Mouse (Mus musculus) embryonic fibroblast, embryonic 13.5 days (primary cell): ENCODE results near the gene Grik2. TPM values are rescaled to one million over a fixed set of nuclear protein-coding genes. Genes with fewer than 3 reads are reported as not detected.
"Not testable (repeated sequence)": the region's sequence is repeated elsewhere in the genome, so short reads cannot be mapped to it uniquely, and the experiment has no call there.

Source experiments
- H3K27ac ChIP-seq: 2 replicates; pipeline ENCODE4 v1.5.1; 2012; ENCODE audit warnings: low read length, control low read depth, inconsistent platforms; ENCODE audit not compliant: insufficient read depth
- H3K4me1 ChIP-seq: 2 replicates; pipeline ENCODE4 v1.6.1; 2011; ENCODE audit warnings: low read length; ENCODE audit not compliant: control insufficient read depth, insufficient read depth
- H3K4me3 ChIP-seq: 2 replicates; pipeline ENCODE4 v1.5.1; 2011; ENCODE audit warnings: mild to moderate bottlenecking, control low read depth, low read length; ENCODE audit not compliant: insufficient read depth
- CTCF ChIP-seq: IDR thresholded peaks from 2 replicates; pipeline ENCODE4 v1.5.1; 2011; ENCODE audit warnings: mild to moderate bottlenecking, control low read depth, low read length, moderate library complexity, borderline replicate concordance; ENCODE audit not compliant: insufficient read depth
- POLR2A ChIP-seq: IDR thresholded peaks from 2 replicates; pipeline ENCODE4 v1.6.1; 2011; ENCODE audit warnings: low read depth, mild to moderate bottlenecking, control low read depth, low read length, moderate library complexity
- polyA plus RNA-seq: library from polyadenylated mRNA; stranded (reverse); fragments of >200 nt; gene quantifications from 2 replicates; pipeline ENCODE4 v1.2.4, GENCODE M21; 2011; ENCODE audit warnings: low read depth; ENCODE audit not compliant: missing spikeins, insufficient read length

The Grik2 gene
- polyA plus RNA-seq, 1 experiment, result not detected

GRCm38 (mm10) chr10:49191773-49192371, 596.7 kb downstream of the Grik2 start:
- Histone ChIP-seq H3K27ac (peak overlapping the region; percentile 94), H3K4me1 (no peaks in the 10 kb centered on the region), H3K4me3 (no peak overlapping the region)
- no peak for TF ChIP-seq CTCF

GRCm38 (mm10) chr10:49191291-49191690, 597.3 kb downstream of the Grik2 start:
- H3K4me3 ChIP-seq, result no peak overlapping the region
- peak overlapping the region; percentile 94 for H3K27ac ChIP-seq

GRCm38 (mm10) chr10:49154134-49154533, 634.4 kb downstream of the Grik2 start:
- TF ChIP-seq CTCF (no peak), POLR2A (no peak)
- H3K27ac ChIP-seq, result no peak overlapping the region

More at GRCm38 (mm10) chr10:49191291-49191690, 597.3 kb downstream of the Grik2 start:
- TF ChIP-seq CTCF (no peak), POLR2A (no peak)
- no peaks in the 10 kb centered on the region for H3K4me1 ChIP-seq

GRCm38 (mm10) chr10:49151496-49151895, 637.1 kb downstream of the Grik2 start:
- H3K4me1 ChIP-seq, result not testable (repeated sequence)

More at GRCm38 (mm10) chr10:49154134-49154533, 634.4 kb downstream of the Grik2 start:
- H3K4me1 ChIP-seq, result no peaks in the 10 kb centered on the region
- no peak overlapping the region for H3K4me3 ChIP-seq

GRCm38 (mm10) chr10:49149714-49150113, 638.9 kb downstream of the Grik2 start:
- TF ChIP-seq POLR2A (no peak), CTCF (no peak)
- no peak overlapping the region for H3K4me3 ChIP-seq
- H3K4me1 ChIP-seq, result no peaks in the 10 kb centered on the region
- H3K27ac ChIP-seq, result no peak overlapping the region

More at GRCm38 (mm10) chr10:49151496-49151895, 637.1 kb downstream of the Grik2 start:
- not testable (repeated sequence) for H3K4me3 ChIP-seq, H3K27ac ChIP-seq

GRCm38 (mm10) chr10:49142658-49143057, 645.9 kb downstream of the Grik2 start:
- TF ChIP-seq CTCF (no peak), POLR2A (no peak)
- H3K27ac ChIP-seq, result no peak overlapping the region
- H3K4me3 ChIP-seq, result no peak overlapping the region
- H3K4me1 ChIP-seq, result no peaks in the 10 kb centered on the region

- Histone ChIP-seq H3K4me1 (no peaks in the 10 kb centered on the region), H3K4me3 (no peak overlapping the region), H3K27ac (no peak overlapping the region)
- TF ChIP-seq POLR2A, result no peak
- TF ChIP-seq CTCF, result no peak
These were observed 651.8 kb downstream of the Grik2 start for GRCm38 (mm10) chr10:49136816-49137215.

- Histone ChIP-seq H3K4me1 (no peaks in the 10 kb centered on the region), H3K27ac (no peak overlapping the region), H3K4me3 (no peak overlapping the region)
- no peak for TF ChIP-seq CTCF
- no peak for TF ChIP-seq POLR2A
These were observed 657.3 kb downstream of the Grik2 start for GRCm38 (mm10) chr10:49131311-49131710.

GRCm38 (mm10) chr10:49050339-49050738, 738.2 kb downstream of the Grik2 start:
- Histone ChIP-seq H3K27ac (no peak overlapping the region; the same call in 1 of the 2 replicates), H3K4me1 (0 out of 2 replicates have a peak, but pooled peaks cover 2% of the 10 kb centered on the region), H3K4me3 (no peak overlapping the region)
- TF ChIP-seq POLR2A, result no peak
- no peak for TF ChIP-seq CTCF

GRCm38 (mm10) chr10:49049391-49049790, 739.2 kb downstream of the Grik2 start:
- TF ChIP-seq POLR2A, result no peak
- TF ChIP-seq CTCF, result no peak
- H3K4me1 ChIP-seq, result 0 out of 2 replicates have a peak, but pooled peaks cover 2% of the 10 kb centered on the region
- H3K27ac ChIP-seq, result no peak overlapping the region
- H3K4me3 ChIP-seq, result no peak overlapping the region
